Mouse (Mus musculus) limb, embryonic 11.5 days (tissue): ENCODE results near the gene Alg12. TPM values are rescaled to one million over a fixed set of nuclear protein-coding genes. Genes with fewer than 3 reads are reported as not detected.
"Not testable (repeated sequence)": the region's sequence is repeated elsewhere in the genome, so short reads cannot be mapped to it uniquely, and the experiment has no call there.

ENCODE experiments used
- ATAC-seq: fragments of 200-750 bp; cut with Nextera tagmentation; 2 replicates; pipeline ENCODE4 v1.8.0; 2017; ENCODE audit warnings: low read depth; ENCODE audit not compliant: insufficient number of reproducible peaks, low FRiP score, low TSS enrichment
- DNase-seq: peaks from one replicate; pipeline ENCODE4 v3.0.0-alpha.2; 2015; ENCODE audit warnings: low spot score
- H3K27ac ChIP-seq: fragments of 300-500 bp; sonication (generic); replicated peaks from 2 replicates; pipeline ENCODE4 v1.5.1; 2014; ENCODE audit warnings: low read depth, mild to moderate bottlenecking, low read length
- H3K27me3 ChIP-seq: fragments of 300-500 bp; sonication (generic); 2 replicates; pipeline ENCODE4 v1.6.1; 2014; ENCODE audit warnings: mild to moderate bottlenecking, low read length, mixed read lengths; ENCODE audit not compliant: control insufficient read depth, insufficient read depth
- H3K36me3 ChIP-seq: fragments of 300-500 bp; sonication (generic); 2 replicates; pipeline ENCODE4 v1.6.1; 2014; ENCODE audit warnings: mild to moderate bottlenecking, low read length, moderate library complexity, mixed read lengths; ENCODE audit not compliant: control insufficient read depth, insufficient read depth
- H3K4me1 ChIP-seq: fragments of 300-500 bp; sonication (generic); 2 replicates; pipeline ENCODE4 v1.6.1; 2014; ENCODE audit warnings: low read length, mixed read lengths; ENCODE audit not compliant: control insufficient read depth, insufficient read depth
- H3K4me2 ChIP-seq: fragments of 300-500 bp; sonication (generic); 2 replicates; pipeline ENCODE4 v1.6.1; 2014; ENCODE audit warnings: low read depth, mild to moderate bottlenecking, moderate library complexity; ENCODE audit not compliant: severe bottlenecking
- H3K4me3 ChIP-seq: fragments of 300-500 bp; sonication (generic); 2 replicates; pipeline ENCODE4 v1.5.1; 2014; ENCODE audit warnings: low read depth, low read length
- H3K9ac ChIP-seq: fragments of 300-500 bp; sonication (generic); 2 replicates; pipeline ENCODE4 v1.6.1; 2014; ENCODE audit warnings: mild to moderate bottlenecking, low read length
- H3K9me3 ChIP-seq: fragments of 300-500 bp; sonication (generic); 2 replicates; pipeline ENCODE4 v1.6.1; 2016; ENCODE audit warnings: low read length; ENCODE audit not compliant: control insufficient read depth
- WGBS: fragments of 180-500 bp; shearing (Covaris S2); extraction: QIAGEN DNeasy Blood & Tissue Kit; methylation state at CpG from one replicate; pipeline ENCODE4 v1.1.7; 2014; 5-methylcytosine and 5-hydroxymethylcytosine counted together
- polyA plus RNA-seq: library from polyadenylated mRNA; unstranded; fragments of >200 nt; fragmentation: Nextera tagmentation; extraction: Ambion mirVana; gene quantifications from 2 replicates; pipeline ENCODE4 v1.2.1, GENCODE M21; 2014

Gene Alg12
- polyA plus RNA-seq, 1 experiment from 2014 or later = 11.5 TPM

DNA sequence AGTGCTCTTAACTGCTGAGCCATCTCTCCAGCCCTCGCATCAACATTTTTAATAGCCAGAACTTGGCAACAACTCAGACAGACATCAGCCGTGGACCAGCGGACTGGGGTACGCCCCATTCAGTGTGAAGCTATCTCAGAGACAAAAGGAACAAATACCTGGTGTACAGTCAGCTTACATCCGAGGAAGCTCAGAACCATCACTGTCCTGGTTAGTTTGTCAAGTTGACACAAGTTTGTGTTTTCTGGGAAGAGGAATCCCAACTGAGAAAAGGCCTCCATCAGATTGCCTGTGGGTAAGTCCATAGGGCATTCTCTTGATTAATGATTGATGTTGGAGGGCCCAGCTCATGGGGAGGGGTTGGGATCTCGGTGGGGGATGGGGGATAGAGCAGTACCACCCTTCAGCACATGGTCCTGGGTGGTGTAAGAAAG is 18.2 kb downstream of the Alg12 start:
- Histone ChIP-seq H3K4me3 (no peak overlapping the region), H3K27me3 (no peaks in the 10 kb centered on the region), H3K9ac (no peak overlapping the region), H3K9me3 (no peaks in the 10 kb centered on the region), H3K4me2 (no peak overlapping the region), H3K36me3 (peaks cover 9% of the 10 kb centered on the region), H3K27ac (no peak overlapping the region), H3K4me1 (no peaks in the 10 kb centered on the region)
- DNase-seq (no peak), ATAC-seq (no peak)
- WGBS = 84% methylated on average over 6 of the region's 6 CpGs

DNA sequence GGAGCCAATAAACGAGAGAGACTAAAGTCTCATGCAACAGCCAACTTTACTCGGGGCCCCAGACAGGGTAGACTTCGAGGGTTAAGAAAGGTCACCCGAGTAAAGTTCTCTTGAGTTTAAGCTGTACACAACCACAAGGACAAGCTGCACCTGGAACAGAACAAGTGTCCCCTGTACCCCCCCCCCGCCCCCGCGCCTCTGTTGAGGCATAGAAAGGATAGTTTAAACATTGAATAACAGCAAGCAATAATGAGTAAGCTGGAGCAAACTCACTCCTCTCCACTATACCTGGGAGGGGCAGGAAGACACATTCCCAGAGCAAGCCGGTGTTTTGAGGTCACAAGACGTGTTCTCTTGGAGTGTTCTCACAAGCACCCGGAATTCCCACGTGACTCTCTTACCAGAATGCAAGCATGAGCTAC is 19.2 kb downstream of the Alg12 start:
- Histone ChIP-seq H3K9ac (no peak overlapping the region), H3K36me3 (peaks cover 3% of the 10 kb centered on the region; the same call in 1 of the 2 replicates), H3K9me3 (no peaks in the 10 kb centered on the region), H3K4me3 (no peak overlapping the region), H3K27me3 (no peaks in the 10 kb centered on the region), H3K4me2 (no peak overlapping the region), H3K4me1 (no peaks in the 10 kb centered on the region), H3K27ac (no peak overlapping the region)
- ATAC-seq (no peak), DNase-seq (no peak)
- WGBS = 85% methylated on average over 11 of the region's 11 CpGs

DNA sequence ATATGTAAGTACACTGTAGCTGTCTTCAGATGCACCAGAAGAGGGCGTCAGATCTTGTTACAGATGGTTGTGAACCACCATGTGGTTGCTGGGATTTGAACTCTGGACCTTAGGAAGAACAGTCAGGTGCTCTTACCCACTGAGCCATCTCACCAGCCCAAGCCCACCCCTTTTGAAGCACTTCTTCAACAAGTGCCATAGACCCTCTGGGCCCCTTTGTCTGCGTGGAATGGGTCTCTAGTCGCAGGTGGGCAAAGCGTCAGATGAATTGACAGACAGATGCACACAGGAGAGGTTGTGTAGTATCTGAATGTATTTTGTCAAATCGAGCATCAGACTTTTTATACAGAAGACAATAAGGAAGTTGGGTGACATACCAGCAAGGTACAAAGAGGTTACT is 24.4 kb downstream of the Alg12 start:
- not testable (repeated sequence) for H3K4me2 ChIP-seq, H3K36me3 ChIP-seq, H3K9me3 ChIP-seq, H3K4me1 ChIP-seq, ATAC-seq, H3K9ac ChIP-seq, H3K4me3 ChIP-seq, DNase-seq, H3K27ac ChIP-seq, H3K27me3 ChIP-seq
- 93% methylated on average over 4 of the region's 5 CpGs for WGBS

DNA sequence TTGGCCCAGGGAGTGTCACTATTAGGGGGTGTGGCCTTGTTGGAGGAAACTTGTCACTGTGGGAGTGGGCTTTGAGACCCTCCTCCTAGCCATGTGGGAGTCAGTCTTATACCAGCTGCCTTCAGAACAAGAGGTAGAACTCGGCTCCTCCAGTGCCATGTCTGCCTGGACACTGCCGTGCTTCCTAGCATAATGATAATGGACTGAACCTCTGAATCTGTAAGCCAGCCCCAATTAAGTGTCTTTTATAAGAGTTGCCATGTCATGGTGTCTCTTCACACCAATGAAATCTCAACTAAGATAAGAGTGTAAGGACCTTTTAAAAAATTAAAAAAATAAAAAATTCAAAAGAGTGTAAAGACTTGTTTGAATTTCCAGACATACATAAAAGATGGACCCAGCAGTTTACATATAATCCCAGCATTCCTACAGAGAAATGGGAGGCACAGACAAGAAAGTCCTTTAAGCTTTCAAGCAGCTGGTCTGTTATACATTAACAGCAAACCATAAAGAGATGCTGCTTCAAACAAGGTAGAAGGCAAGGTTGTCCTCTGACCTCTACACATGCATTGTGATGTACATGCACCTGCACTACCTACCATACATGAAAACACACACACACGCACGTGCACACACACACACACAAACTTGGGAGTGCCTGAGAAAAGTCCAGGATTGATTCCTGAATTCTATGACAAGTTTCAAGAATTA is 26.8 kb downstream of the Alg12 start:
- no peak overlapping the region for H3K4me2 ChIP-seq
- H3K9me3 ChIP-seq = no peaks in the 10 kb centered on the region
- H3K4me3 ChIP-seq = no peak overlapping the region
- WGBS = 86% methylated on average over 4 of the region's 4 CpGs
- H3K27me3 ChIP-seq = no peaks in the 10 kb centered on the region
- DNase-seq (no peak), ATAC-seq (no peak)
- H3K9ac ChIP-seq = no peak overlapping the region
- H3K4me1 ChIP-seq = no peaks in the 10 kb centered on the region
- no peak overlapping the region for H3K27ac ChIP-seq
- H3K36me3 ChIP-seq = no peaks in the 10 kb centered on the region

DNA sequence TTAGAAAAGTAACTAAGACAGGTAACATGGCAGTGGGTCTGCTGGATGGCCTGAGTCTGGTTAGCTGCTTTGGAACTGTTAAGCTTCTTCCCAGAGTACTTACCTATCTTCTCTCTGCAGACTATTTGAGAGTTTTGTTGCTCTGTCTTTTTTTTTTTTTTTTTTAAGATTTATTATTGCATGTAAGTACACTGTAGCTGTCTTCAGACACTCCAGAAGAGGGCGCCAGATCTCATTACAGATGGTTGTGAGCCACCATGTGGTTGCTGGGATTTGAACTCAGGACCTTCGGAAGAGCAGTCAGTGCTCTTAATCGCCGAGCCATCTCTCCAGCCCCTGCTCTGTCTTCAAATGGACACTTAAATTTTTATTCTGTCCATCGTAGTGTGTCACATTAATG is 44.5 kb downstream of the Alg12 start:
- DNase-seq, H3K4me3 ChIP-seq, H3K4me1 ChIP-seq, H3K27ac ChIP-seq, H3K9me3 ChIP-seq, H3K36me3 ChIP-seq, H3K4me2 ChIP-seq, H3K27me3 ChIP-seq, ATAC-seq, H3K9ac ChIP-seq: not testable (repeated sequence)
- 92% methylated on average over 5 of the region's 5 CpGs for WGBS

DNA sequence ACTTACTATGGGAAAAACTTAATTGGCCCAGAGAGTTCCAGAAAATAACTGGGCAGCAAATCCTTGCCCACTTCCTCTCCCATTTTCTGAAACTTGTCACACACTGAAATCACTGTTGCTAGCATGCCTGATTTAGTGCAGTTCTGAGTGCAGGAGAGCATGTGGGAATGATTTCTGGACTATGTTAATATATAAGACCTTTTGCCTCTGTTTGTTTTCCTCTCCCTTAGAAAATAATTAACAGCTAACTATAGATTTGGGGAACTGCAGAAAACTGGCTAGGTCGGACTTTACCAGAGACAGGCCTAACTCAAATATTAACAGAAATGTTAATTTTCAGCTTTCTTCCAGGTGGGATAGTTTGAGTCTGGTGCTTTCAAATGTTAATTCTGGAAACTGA is 50.6 kb downstream of the Alg12 start:
- Histone ChIP-seq H3K27me3 (no peaks in the 10 kb centered on the region), H3K9ac (no peak overlapping the region), H3K27ac (no peak overlapping the region), H3K4me3 (no peak overlapping the region), H3K4me1 (no peaks in the 10 kb centered on the region), H3K9me3 (no peaks in the 10 kb centered on the region), H3K36me3 (peaks cover 8% of the 10 kb centered on the region; the same call in 1 of the 2 replicates), H3K4me2 (no peak overlapping the region)
- no peak for DNase-seq
- 91% methylated on average over 1 of the region's 1 CpGs for WGBS
- ATAC-seq = no peak

DNA sequence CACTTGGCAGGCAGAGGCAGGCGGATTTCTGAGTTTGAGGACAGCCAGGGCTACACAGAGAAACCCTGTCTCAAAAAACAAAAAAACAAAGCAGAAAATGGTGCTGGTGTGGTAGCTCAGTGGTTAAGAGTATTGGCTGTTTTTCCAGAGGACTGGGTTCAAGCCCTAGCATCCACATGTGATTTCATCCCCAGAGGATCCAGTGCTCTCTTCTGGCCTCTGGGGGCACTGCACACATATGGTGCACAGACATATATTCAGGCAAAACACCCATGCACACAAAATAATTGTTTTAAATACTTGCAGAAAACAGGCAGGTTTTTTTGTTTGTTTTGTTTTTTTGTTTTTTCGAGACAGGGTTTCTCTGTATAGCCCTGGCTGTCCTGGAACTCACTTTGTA is 53.0 kb downstream of the Alg12 start:
- 87% methylated on average over 2 of the region's 2 CpGs for WGBS
- not testable (repeated sequence) for H3K27ac ChIP-seq, H3K9ac ChIP-seq, H3K36me3 ChIP-seq, H3K4me1 ChIP-seq, H3K4me3 ChIP-seq, H3K27me3 ChIP-seq, DNase-seq, ATAC-seq, H3K4me2 ChIP-seq, H3K9me3 ChIP-seq

DNA sequence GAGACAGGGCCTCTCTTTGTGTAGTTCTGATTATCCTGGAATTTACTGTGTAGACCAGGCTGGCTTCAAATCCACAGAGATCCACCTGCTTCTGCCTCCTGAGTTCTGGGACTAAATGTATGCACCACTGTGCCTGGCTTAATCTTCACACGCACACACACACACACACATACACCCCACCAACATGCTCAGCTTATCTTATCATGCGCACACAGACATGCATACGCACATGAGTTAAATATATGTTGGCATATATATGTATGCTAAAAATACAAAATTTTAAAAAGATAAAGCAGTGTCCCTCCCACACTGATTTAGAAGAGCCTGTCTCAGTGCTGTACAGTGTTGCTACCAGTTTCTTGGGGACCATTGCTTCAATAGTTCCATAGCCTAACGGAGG is 57.6 kb downstream of the Alg12 start:
- DNase-seq (no peak), ATAC-seq (no peak)
- peaks cover 13% of the 10 kb centered on the region for H3K36me3 ChIP-seq
- H3K27ac ChIP-seq = no peak overlapping the region
- H3K4me3 ChIP-seq = no peak overlapping the region
- no peaks in the 10 kb centered on the region for H3K27me3 ChIP-seq
- H3K9me3 ChIP-seq = no peaks in the 10 kb centered on the region
- H3K9ac ChIP-seq = no peak overlapping the region
- no peak overlapping the region for H3K4me2 ChIP-seq
- WGBS = 98% methylated on average over 4 of the region's 4 CpGs
- no peaks in the 10 kb centered on the region for H3K4me1 ChIP-seq

DNA sequence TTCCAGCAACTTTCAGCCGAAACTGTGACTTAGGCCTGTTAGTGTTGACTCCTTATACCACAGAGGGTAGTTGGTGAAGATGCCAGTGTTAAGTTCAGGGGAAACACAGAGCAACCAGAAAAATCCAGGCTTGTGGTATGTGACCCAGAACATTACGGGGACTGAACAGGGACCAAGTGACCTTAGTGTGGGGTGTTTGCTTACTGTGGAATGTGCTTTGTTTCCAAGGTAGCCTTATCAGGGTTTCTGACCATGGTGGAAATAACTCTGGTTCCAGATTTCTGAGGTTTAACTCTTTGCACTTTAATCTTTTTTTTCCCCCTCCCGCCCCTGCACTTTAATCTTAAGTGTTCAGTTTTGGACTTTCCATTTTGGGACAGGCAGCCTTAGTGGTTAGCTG is 61.1 kb downstream of the Alg12 start:
- H3K27me3 ChIP-seq = no peaks in the 10 kb centered on the region
- peaks cover 2% of the 10 kb centered on the region; the same call in 1 of the 2 replicates for H3K4me1 ChIP-seq
- H3K4me2 ChIP-seq = no peak overlapping the region
- 91% methylated on average over 3 of the region's 3 CpGs for WGBS
- ATAC-seq = no peak
- no peaks in the 10 kb centered on the region for H3K9me3 ChIP-seq
- no peak overlapping the region for H3K4me3 ChIP-seq
- H3K27ac ChIP-seq = no peak overlapping the region
- H3K36me3 ChIP-seq = peaks cover 13% of the 10 kb centered on the region
- no peak overlapping the region for H3K9ac ChIP-seq
- no peak for DNase-seq
